Mouse (Mus musculus) olfactory bulb, adult 2 months (tissue): Measurements from ENCODE around the gene Prss36. TPM values are rescaled to one million over a fixed set of nuclear protein-coding genes. Genes with fewer than 3 reads are reported as not detected.

Experiments used
- H3K27ac ChIP-seq: fragments of 200-500 bp; 2 replicates; pipeline ENCODE4 v1.5.1; 2012; ENCODE audit warnings: low read depth, low read length; ENCODE audit not compliant: insufficient read depth
- H3K4me1 ChIP-seq: fragments of 200-500 bp; 2 replicates; pipeline ENCODE4 v1.6.1; 2012; ENCODE audit warnings: low read length; ENCODE audit not compliant: control insufficient read depth, insufficient read depth
- H3K4me3 ChIP-seq: fragments of 200-500 bp; 2 replicates; pipeline ENCODE4 v1.5.1; 2012; ENCODE audit warnings: mild to moderate bottlenecking, low read depth, low read length, moderate library complexity; ENCODE audit not compliant: insufficient read depth
- CTCF ChIP-seq: fragments of 200-500 bp; IDR thresholded peaks from 2 replicates; pipeline ENCODE4 v1.5.1; 2012; ENCODE audit warnings: low read depth, mild to moderate bottlenecking, low read length, moderate library complexity; ENCODE audit not compliant: insufficient read depth
- POLR2A ChIP-seq: fragments of 200-500 bp; IDR thresholded peaks from 2 replicates; pipeline ENCODE4 v1.6.1; 2012; ENCODE audit warnings: mild to moderate bottlenecking, low read depth, low read length, moderate library complexity; ENCODE audit not compliant: insufficient read depth
- WGBS: fragments of 180-500 bp; shearing (Covaris S2); methylation state at CpG from one replicate; pipeline ENCODE4 v1.1.7; 2018; 5-methylcytosine and 5-hydroxymethylcytosine counted together
- polyA plus RNA-seq: library from polyadenylated mRNA; stranded (reverse); fragments of >200 nt; gene quantifications from 2 replicates; pipeline ENCODE4 v1.2.4, GENCODE M21; 2012; ENCODE audit warnings: low replicate concordance; ENCODE audit not compliant: missing spikeins, insufficient read depth, insufficient read length

The Prss36 gene
- polyA plus RNA-seq, 1 experiment: not detected

- H3K4me3 ChIP-seq: peak overlapping the region; percentile 73
- H3K27ac ChIP-seq: peak overlapping the region; percentile 7; the same call in 1 of the 2 replicates
- WGBS: under 1% methylated on average over 38 of the region's 38 CpGs
- H3K4me1 ChIP-seq: peaks cover 22% of the 10 kb centered on the region
- no peak; the same call in 1 of the 2 replicates for TF ChIP-seq POLR2A
Observed at GRCm38 (mm10) chr7:127935748-127936159, 10.8 kb downstream of the Prss36 start.

DNA sequence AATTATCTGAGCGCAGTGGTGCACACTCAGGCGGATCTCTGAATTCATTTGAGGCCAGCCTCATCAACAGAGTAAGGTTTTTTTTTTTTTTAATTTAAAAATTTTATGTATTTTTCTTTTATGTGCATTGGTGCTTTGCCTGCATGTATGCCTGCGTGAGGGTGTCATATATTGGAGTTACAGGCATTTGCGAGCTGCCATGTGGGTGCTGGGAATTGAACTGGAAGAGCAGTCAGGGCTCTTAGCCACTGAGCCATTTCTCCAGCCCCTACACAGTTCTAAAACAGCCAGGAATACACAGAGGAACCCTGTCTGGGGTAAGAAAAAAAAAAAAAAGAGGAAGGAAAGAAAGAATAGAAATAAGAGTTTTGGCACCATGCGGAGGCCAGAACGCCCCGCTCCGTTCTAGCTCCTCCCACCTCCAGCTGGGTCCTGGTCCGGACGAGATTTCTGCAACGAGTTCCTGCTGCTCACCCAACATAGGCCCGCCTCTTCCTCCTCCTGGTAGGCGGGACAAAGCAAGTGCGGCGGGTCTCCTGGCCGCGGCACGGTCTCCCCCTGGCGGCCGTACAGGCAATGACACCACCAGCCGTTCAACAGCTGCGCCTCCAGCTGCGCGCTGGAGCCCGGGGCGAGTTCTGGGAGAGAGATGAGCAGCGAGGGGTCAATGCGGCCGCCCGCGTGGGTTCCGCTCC is 11.3 kb downstream of the Prss36 start:
- TF ChIP-seq CTCF: peak; percentile 95
- TF ChIP-seq POLR2A: peak; percentile 70
- H3K27ac ChIP-seq: peak overlapping the region; percentile 7; the same call in 1 of the 2 replicates
- H3K4me1 ChIP-seq: peaks cover 22% of the 10 kb centered on the region
- 5% methylated on average over 32 of the region's 32 CpGs for WGBS
- peak overlapping the region; percentile 73 for H3K4me3 ChIP-seq

- TF ChIP-seq POLR2A (no peak), CTCF (no peak)
- WGBS: 85% methylated on average over 5 of the region's 5 CpGs
- no peak overlapping the region for H3K4me3 ChIP-seq
Observed at GRCm38 (mm10) chr7:127934075-127934474, 12.4 kb downstream of the Prss36 start.

GRCm38 (mm10) chr7:127932273-127933031 is 14.1 kb downstream of the Prss36 start:
- no peak overlapping the region for H3K4me3 ChIP-seq
- no peak for TF ChIP-seq POLR2A
- TF ChIP-seq CTCF: no peak
- 45% methylated on average over 13 of the region's 13 CpGs for WGBS
- peaks cover 22% of the 10 kb centered on the region for H3K4me1 ChIP-seq
- no peak overlapping the region for H3K27ac ChIP-seq

More at GRCm38 (mm10) chr7:127934075-127934474, 12.4 kb downstream of the Prss36 start:
- H3K4me1 ChIP-seq: peaks cover 22% of the 10 kb centered on the region
- no peak overlapping the region for H3K27ac ChIP-seq

- WGBS: 35% methylated on average over 13 of the region's 13 CpGs
- Histone ChIP-seq H3K27ac (no peak overlapping the region), H3K4me3 (no peak overlapping the region), H3K4me1 (peaks cover 21% of the 10 kb centered on the region)
- no peak for TF ChIP-seq CTCF
- no peak for TF ChIP-seq POLR2A
Observed at GRCm38 (mm10) chr7:127931351-127932135, 15.0 kb downstream of the Prss36 start.

DNA sequence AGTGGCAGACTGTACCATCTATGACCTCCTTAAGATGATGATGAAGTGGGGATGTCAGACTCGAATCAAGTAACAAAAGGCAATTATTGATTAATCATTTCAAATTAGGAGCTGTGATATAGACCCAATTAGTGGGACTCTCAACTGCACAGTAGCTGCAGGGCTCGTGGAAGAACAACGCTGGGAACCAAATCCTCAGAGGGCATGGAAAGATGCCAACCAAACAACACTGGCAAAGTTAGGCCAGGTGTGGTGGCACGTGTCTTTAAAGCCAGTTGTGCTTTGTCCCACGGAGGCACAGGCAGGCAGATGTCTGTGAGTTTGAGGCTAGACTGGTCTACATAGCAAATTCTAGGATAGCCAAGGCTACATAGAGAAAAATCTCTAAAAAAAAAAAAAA is 15.9 kb downstream of the Prss36 start:
- WGBS: 76% methylated on average over 5 of the region's 5 CpGs
- H3K4me3 ChIP-seq: no peak overlapping the region
- no peak for TF ChIP-seq CTCF
- no peak for TF ChIP-seq POLR2A

DNA sequence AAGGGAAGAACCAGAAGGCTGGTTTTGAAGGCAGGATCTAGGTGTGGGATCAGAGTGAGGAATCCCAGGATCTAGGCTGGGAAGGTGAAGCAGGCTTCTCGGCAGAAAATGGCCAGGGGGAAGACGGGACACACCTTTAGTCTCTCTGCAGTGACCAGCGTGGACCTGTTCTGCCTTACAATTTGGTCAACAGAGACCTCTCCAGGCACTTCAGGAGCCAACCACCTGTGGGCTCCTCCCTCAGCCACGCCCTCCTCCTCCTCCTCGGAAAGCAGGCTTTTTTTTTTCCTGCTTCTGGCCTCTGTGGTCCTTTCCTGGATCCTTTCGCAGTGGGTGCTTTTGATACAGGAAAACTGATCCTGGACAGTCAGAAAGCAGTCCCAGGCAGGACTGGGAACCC is 16.6 kb downstream of the Prss36 start, which contains the start of gene Prss8:
Prss8 (minus strand) TSS at position 182 of the 400 bp plus-strand sequence.
- H3K27ac ChIP-seq: no peak within 1 kb of the TSS
- 34% methylated on average over 6 of the region's 6 CpGs for WGBS
- TF ChIP-seq POLR2A: no peak
- TF ChIP-seq CTCF: no peak
- H3K4me3 ChIP-seq: no peak within 1 kb of the TSS
- H3K4me1 ChIP-seq: peaks cover 14% of the 10 kb centered on the region

More for the DNA sequence above, 15.9 kb downstream of the Prss36 start:
- Histone ChIP-seq H3K27ac (no peak overlapping the region), H3K4me1 (peaks cover 14% of the 10 kb centered on the region)

GRCm38 (mm10) chr7:127928596-127928995 is 17.9 kb downstream of the Prss36 start:
- Histone ChIP-seq H3K4me1 (peaks cover 14% of the 10 kb centered on the region), H3K27ac (no peak overlapping the region), H3K4me3 (no peak overlapping the region)
- 62% methylated on average over 5 of the region's 5 CpGs for WGBS
- TF ChIP-seq POLR2A: no peak
- no peak for TF ChIP-seq CTCF

DNA sequence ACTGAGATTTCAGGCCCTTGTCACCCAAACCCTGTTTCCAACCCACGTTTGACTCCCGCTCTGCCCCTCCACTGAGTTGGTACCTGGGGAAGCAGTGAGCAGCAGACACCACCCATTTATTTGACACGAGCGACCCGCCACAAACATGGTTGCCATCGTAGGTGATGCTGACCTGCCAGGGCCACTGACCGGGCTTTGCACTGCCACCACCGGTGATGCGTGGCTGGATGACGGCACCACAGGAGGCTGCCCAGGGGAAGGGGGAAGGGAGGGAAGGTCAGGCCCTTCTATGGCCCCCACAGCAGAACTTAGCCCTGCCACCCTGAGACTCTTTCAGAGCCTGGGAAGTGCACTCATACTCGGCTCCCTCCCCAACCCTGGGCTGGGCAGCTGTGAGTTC is 18.8 kb downstream of the Prss36 start:
- peaks cover 12% of the 10 kb centered on the region for H3K4me1 ChIP-seq
- no peak for TF ChIP-seq CTCF
- no peak for TF ChIP-seq POLR2A
- H3K4me3 ChIP-seq: no peak overlapping the region
- WGBS: 85% methylated on average over 11 of the region's 11 CpGs
- H3K27ac ChIP-seq: no peak overlapping the region
